Mouse (Mus musculus) spleen, adult 18-20 months (tissue): ENCODE measurements around the gene Frk.
"Not testable (repeated sequence)": the region's sequence is repeated elsewhere in the genome, so short reads cannot be mapped to it uniquely, and the experiment has no call there.

Experiments used
- DNase-seq, 2 experiments: peaks; one replicate each; pipeline ENCODE4 v3.0.0; 2022; ENCODE audit warnings: mixed read lengths in 2 of 2

Frk gene

DNA sequence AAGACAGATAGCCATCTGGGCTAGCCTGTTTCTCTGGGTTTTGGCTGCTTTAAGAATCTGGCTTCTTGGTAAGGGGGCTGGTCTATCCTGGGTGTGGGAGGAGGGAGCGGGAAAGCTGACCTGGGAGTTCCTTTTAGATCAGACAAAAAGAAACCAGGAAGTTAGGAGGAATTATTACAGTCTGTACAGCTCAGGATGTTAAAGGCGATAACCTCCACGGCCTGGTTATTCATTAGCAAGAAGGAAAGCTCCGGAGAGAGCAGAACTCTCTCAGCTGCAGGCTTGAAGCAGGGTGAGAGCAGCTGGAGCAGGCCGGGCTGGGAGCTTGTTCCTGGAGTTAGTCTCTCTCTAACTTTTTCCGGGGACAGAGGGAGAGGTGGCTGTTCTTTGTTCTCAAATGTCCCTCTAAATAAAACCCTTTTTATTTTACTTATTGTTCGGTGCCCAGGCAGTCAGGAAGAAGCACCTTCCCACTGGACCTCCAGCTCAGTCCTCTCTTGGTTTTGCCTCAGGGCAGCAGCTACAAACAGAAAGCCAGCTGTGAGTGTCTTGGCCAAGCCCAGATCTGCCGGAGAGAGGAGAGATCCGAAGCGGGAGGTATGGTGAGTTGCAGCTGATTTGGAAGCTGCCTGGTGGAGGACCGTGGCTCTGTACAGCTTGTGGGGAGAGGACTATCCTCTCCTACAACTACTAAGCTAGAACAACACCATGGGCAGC, at the start of gene Frk:
TSS of gene Frk (plus strand) at position 103 of the 717 bp plus-strand sequence.
- no peak for DNase-seq

DNA sequence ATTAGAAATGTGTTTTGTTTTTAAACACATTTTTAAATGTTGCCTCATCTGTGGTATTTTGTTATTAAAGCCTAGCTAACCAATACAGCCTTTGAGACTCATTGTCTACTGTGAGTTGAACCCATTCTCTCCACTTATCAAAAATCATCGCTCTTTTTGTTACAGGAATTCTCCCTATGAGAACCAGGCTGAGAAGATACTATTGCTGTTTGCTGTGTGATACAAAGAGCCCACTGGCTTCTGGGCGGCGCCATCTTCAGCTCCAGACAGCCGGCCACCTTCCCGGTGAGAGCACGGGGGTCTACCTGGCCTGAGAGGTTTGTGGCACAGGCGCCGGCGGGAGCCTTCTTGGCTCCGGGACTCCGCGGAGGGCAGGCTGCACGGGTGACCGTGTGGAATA, 49.0 kb upstream of the Frk start:
- DNase-seq, result not testable (repeated sequence)

DNA sequence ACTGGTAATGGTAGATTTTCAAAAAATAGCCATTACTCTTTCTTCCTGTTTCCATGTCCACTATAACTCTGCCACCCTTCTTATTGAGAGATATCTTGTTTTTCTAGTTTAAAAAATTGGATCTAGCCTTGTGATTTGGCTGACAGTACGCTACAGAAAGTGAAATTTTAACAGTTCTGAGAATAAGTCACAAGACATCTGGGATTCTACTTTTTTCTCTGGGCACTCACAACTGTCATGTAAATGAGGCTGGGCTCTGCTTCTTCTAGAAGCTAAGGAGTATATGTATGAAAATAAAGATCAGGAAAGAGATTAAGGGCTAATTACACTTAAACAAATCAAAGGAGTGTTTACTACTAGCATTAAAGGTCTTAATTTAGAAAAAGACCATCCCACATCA, 33.7 kb upstream of the Frk start:
- no peak for DNase-seq

DNA sequence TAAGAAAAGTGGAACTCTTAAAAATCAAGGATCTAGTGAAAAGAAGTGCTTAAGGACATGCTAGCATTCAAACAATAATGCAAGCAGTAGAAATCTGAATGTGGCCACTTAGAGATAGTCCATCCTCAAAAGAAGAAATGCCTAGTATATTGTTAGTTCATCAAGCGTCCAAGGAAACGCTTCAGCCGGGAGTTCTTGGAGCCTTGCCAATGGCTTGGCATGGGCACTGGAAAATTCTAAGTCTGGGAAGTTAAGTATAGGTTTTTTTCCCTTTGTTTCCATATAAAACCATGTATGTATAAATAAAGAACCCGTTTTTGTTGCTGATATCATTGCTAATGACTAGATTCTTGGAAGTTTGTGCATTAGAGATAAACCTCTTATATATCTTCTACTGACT, 21.7 kb upstream of the Frk start:
- no peak for DNase-seq

DNA sequence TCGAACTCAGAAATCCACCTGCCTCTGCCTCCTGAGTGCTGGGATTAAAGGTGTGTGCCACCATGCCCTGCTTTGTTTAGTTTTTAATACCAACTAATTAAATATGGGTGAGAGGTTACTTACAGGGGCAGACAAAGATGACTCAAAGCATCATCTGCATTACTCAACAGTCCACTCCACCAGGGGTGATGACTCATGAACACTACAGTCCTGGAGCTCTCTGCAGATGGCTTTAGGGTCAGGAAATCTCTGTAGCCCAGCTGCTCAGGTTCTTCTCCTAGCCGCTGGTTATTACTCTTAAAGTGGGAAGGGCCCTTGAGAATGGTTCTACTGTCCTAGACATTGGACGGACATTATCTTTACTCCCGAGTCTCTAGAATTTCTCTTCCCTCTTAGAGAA, 18.9 kb upstream of the Frk start:
- DNase-seq, result no peak

DNA sequence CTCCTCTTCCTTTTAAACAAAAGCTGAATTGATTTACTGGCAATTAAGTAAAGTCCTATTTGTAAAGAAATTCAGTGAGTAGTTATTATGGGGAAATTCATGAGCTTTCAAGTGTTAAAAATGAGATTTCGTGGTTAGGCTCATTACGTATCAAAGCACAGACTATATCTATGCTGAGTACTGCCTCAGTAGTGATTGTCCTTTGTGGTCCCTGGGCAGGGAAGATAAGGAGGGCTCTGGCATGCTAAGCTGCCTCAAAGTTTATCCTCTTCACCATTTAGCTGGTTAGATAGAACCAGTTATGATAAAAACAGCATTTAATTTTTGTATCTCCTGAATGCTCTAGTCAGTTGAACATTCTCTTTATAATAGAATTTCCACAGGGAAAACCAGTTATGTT, 14.2 kb upstream of the Frk start:
- no peak for DNase-seq

DNA sequence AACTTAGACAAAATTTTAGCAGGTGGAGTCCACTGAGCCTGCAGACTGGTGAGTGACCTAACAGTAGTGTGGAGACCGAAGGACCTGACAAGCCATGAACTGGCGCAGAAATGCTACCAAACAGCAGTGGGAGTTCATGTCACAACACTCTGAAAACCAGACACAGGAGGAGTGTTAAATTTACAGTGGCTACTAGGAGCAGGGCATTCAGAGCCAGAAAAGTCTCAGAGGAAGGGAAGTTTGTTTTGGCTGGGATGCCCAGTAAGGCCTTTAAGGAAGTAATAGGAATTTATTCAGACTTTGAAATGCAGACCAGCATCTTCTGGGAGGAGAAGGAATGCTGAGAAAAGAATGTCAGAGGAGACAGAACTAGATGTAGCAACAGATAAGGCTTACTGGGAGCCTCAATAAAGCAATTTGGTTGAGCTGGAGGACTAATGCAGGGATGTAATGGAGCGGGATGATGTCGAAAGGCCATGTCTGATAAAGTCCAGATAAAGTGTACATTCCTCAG, 3.2 kb upstream of the Frk start:
- no peak for DNase-seq

DNA sequence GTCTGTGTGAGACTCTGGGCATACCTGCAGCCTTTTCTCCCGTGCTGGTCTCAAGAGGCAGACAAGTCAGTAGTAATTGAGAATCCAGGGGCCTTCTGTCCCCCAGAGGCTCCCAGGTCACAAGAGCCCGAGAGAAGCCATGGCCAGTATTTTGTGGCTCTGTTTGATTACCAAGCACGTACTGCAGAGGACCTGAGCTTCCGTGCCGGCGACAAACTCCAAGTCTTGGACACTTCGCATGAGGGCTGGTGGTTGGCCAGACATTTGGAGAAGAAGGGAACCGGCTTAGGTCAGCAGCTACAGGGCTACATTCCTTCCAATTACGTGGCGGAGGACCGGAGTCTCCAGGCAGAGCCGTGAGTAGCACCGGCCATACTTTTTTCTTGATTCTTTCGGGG, 814 bp downstream of the Frk start:
- DNase-seq, result no peak

DNA sequence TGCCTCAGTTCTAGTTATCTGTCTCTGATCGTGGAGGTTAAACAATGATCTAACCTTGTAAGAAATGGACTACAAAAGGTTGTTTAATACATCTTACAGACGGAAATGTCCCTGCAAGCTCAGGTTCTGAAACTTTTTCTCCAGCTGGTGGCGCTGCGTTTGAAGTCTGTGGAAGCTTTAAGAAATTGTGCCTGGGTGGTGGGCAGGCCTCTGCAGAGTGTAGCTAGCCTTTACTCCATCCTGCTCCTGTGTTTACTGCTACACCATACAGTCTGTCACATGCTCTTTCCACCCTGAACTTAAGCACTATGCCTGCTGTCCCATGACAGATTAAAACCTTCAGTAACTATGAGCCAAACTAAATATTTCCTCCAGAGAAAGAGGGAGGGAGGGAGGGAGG, 1.9 kb downstream of the Frk start:
- DNase-seq, result no peak

DNA sequence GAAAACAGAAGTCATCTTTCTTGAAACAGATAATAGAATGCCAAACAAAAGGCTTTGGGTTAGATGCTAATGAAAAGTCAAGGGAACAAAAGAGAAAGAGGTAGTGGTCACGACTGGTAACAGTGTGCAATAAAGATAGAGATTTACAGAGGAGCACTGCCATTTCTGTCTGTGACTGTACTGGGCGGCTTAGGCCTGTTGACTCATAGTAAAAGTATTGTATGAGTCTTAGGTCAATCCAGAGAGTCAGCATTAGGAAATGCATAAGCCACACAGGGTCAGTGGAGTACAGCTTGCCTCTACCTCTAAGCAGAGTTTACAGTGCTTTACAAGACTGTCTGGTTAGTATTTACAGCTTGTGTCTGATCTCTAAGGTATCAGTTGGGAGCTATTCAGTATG, 24.6 kb downstream of the Frk start:
- DNase-seq, result no peak

DNA sequence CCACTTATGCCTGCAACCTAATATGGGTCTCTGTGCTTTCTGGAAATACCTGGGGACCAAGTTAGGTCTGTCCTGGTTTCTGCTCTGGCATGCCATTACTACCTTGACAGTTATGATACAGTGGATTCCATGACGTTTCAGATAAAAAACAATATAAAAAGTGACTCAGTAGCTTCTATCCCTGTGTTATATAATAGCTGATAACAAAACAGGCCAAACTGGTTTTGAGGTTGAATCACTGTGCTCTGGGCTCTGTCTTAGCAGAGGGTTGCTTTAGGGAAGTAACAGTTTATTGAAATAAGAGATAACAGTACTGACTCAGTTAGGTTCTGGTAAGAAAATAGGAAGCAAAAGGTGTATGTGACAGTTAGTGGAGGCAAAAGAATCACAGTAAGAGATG, 25.4 kb downstream of the Frk start:
- no peak for DNase-seq

DNA sequence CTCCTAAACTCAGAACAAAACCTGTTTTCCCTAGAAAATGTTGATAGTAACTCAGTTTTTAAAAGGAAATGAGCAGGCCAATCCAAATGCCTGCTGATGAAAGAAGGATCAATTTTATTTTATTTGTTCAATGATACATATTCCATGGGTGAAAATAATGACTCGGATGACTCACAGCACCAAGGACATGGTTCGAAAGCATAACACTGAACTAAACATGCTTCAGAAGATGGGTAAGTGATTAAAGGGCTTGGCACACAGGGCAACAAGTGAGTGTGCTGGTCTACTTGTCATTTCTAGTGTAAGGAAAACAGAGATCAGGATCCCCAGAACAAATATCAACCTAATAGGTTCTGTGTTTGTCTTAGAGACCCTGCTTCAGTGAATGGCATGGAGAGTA, 26.1 kb downstream of the Frk start:
- DNase-seq, result no peak

DNA sequence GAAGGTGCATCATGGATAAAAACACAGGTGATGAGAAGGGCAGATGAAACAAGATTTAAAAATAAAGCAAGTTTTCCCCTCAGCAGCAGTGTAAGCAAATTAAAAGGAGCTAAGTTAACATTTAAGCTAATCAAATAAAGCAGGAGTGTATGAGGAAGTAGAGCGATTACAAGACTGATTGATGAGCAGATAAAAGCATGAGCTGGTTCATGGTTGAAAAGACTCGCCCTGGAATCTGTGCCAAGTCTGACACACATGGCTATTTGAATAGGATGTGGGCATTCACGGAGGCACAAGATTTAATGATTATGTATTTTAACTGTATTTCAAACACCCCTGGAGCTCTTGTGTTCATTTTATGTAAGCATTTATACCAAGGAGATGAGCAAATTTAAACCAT, 28.0 kb downstream of the Frk start:
- DNase-seq, result no peak

DNA sequence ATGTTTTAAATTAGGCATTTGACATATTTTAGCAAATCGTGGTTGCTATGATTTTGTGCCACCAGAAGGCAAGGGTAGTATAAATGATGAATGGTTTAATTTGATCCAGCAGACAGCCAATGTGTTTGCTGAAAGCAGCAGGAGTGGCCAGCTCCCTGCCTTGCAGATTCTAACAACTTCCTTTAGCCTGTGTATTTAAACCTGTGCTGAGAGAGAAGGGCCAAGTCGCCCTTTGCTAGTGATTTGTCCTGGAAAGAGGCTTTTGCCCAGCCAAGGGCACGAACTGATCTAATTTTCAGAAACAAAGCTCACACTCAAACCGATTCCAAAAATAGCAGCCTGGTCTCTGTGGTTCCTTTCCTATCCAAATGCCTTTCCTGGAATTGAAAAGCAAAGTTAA, 29.4 kb downstream of the Frk start:
- DNase-seq, result no peak

DNA sequence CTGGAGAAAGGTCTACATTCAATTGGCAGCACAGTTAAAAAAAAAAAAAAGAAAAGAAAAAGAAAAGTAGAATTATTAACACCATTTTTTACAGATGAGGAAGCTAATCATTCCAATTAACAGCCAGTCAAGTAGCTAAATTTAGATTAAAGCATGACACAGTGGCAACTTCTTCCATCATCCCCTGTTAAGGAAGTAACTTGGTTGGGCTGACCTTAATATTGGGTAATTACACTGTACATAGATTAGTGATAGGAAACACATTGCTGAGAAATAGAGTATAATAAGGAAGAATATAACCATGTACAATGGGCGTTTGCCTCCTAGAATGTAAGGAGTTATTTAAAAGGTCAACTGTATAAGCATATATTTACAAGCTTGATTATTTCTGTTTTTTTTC, 42.4 kb downstream of the Frk start:
- no peak for DNase-seq

DNA sequence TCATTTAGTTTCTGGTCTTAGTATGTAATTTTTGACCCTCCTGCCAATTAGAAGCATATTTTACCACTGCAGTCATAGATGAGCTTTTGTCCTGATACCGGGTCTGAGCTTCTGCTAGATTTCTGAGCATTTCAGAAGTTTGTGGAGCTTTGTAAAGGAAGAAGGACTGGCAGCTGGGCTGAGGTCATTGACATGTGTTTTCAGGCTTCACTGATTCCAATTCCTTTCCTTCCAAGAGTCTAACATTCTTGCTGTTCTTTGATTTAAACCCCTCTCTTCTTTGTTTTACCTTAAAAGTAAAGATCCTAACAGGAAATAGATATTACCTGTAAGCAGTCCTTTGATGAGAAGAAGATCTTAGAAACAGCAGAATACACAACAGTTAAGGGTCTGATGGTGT, 48.6 kb downstream of the Frk start:
- no peak for DNase-seq

DNA sequence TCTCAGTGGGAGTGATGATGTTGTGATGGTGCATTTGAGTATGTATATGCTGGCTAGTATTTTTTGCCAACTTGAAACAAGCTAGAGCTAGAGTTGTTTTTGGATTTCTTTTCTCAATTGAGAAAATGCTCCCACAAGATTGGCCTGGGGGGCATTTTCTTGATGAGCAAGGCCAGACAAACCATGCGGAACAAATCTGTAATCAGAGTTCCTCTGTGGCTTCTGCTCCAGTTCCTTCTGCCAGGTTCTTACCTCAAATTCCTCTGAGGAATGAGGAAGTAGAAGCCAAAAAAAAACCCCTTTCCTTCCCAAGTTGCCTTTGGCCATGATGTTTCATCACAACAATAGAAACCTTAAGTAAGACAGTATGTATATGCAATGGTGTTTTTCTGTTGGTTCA, 49.3 kb downstream of the Frk start:
- DNase-seq, result no peak

DNA sequence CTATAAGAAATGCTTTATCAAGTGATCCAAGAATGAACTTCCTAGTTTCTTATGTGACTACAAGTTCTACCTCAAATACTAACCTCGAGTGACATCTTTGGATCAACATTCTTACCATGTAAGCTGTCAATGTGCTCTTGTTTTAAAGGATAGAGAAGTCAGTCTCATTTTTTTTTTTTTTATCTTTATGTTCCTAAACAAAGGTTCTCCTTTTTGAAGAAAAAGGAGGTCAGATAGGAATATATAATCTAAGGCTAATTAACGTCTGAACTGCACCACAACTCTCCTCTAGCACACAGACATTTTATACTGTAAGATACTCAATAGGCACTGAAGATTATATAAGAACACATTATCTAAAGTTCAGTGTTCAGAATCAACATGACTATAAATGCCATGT, 57.5 kb downstream of the Frk start:
- DNase-seq, result no peak

DNA sequence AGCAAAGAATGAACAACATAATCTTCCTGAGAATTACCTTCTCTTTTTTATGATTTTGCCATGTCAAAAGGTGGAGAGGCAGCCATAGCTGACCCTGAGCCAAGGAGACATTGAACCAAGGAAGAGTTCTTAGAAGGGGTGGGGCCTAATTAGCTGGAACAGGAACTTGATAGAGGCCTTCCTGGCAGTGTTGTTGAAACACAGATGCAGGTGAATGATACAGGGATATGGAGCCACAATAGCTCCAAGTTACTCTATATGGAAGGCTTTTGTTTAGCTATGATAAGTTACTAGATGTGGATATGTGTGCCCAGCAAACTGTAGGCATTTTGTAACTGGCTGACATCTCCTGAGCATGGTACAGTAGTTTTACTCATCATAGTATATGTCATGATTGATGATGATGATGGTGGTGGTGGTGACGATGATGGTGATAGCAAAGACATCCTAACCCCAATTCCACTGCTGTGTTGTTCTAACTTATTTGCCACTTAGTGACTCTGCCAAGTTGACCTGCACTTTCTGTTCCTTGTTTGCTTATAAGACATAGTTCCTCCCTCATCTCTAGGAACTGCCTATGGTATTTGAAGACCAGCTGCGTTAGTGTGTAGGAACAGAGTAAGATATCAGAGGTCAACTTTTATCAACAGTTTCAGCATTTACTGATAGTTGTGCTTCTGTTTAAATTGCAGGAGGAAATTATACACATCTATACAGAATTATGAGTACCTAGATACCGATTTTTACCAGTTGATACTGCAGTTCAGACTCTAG, 58.7 kb downstream of the Frk start:
- DNase-seq, result no peak

DNA sequence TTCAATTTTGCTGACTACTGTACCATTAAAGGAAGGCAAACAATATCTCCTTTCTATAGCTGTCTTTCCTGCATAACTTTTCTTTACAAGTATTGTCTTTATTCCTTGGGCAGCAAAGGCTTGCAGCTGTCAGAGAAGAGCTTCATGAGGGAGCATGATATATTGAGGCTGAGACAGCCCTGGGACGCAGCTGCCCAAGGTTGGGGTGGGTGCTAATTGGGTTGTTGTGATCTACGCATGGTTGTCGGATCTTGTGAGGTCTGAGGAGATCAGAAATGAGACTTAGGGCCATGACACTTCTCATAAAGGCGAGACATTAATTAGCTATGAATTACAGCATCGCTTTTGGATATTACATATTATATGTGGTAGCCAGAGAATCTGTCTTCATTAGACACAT, 67.4 kb downstream of the Frk start:
- DNase-seq, result no peak

DNA sequence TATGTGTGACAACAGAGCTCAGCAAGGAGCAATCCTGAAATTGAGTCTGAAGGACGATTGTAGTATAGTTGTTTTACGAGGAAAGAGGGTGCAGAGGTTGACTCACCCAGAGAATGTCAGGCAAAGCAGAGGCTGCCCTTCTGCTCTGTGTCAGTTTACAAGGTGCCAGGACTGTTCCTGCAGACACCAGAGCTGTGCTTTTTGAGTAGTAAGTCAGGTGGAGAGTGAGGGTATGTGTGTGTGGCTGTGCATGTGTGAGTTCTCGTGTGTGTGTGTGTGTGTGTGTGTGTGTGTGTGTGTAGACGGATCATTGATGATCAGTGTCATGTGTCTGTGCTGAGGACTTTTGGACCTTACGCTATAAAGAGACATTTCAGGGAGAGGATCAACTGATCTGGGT, 68.4 kb downstream of the Frk start:
- no peak for DNase-seq

DNA sequence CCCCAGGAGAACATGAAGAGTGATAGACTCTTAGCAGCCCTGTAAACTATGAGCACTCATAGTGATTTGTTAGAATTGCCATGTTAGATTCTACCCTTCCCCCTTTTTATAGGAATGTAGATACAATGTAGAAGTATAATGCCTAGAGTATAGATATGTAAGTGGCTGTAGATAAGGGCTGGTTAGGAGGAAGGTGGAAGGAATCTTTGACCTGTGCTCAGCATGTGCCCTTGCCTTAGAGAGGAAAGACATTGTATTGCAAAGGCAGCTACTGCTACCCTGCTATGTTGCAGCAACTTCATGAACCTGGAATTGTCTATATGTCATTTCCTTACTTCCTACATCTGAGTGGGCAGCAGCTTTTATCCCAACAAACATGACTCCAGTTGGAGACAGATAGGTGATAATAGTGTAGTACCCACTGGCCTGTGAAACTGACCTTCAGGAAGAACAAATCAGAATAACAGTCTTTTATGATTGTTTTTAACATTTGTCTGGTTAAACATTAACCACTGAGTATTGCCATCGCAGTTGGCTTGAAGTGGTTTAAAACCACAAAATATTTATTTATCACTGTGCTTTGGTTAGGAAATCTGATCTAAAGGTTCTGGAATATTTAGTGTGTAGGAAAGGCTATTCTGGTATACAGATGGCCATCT, 80.4 kb downstream of the Frk start:
- no peak for DNase-seq

DNA sequence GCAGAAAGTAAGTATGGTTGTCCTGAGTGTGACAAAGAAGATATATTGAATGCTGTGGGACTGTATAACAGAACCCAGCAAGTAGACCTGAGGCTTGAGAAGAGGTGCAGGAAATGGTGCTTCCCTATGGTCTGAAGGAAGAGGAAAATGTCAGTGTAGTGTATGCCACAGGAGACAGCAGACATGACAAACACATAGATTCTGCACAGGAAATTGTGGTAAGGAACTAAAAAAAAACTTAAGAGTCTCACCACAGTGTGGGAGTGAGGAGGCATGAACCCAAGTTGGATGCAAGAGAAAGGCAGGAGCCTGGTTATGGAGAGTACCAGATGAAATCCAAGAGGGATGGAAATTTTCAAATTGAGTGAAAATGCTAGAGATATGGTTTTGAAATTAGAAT, 132.3 kb downstream of the Frk start:
- DNase-seq, result no peak

DNA sequence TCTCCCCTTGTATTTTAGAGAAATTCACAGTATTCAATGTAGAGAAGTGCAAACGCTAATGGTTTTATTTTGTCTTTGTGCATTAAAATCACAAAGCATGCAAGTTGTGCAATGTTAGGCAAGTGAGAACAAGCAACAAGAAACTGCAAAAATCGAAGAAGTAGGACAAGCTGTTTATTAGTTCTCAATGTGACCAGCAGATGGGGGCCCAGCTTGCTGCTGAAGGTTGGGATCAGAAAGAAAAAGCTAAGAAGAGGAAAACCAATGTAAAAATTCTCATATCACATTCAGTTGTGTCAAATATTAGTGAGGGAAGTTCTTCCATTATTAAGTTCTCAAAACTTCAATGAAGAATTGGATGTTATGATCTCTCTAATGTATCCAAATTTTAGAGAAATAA, 134.0 kb downstream of the Frk start:
- no peak for DNase-seq
